Mouse (Mus musculus) megakaryocyte, embryonic 14.5 days (primary cell): ENCODE measurements around the gene Meis3.

ENCODE experiments used
- FLI1 ChIP-seq: IDR thresholded peaks from 2 replicates; pipeline ENCODE4 v1.6.1; 2012; ENCODE audit warnings: low read length, inconsistent platforms, mixed read lengths
- GATA1 ChIP-seq: IDR thresholded peaks from 3 replicates; pipeline ENCODE4 v1.6.1; 2012; ENCODE audit warnings: mixed read lengths, low read length, inconsistent platforms, borderline replicate concordance

DNA sequence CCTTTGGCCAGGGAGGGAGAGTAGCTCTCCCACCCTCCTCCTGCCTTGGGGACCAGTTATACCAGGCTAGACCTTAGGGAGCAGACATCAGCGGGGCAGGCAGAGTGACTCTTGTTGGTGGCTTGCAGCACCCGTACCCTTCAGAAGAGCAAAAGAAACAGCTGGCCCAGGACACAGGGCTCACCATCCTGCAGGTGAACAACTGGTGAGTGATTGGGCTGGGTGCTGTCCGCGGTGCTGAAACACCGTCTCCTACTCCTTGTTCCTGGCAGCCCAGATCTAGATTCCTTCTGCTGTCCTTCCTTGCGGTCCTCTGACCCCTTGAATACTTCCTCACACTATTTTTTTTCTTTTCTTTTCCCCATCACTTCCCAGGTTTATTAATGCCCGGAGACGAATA lies 8.8 kb downstream of the Meis3 start:
- TF ChIP-seq FLI1, result no peak
- TF ChIP-seq GATA1, result no peak
